Mouse (Mus musculus): ENCODE results near the gene Kxd1. TPM values are rescaled to one million over a fixed set of nuclear protein-coding genes. Genes with fewer than 3 reads are reported as not detected.

Gene Kxd1
- 48.0 and 50.0 TPM in 2 replicates for polyA plus RNA-seq (2014; fragmentation: Nextera tagmentation; extraction: Ambion mirVana)

- Histone ChIP-seq H3K4me1 (ENCODE audit: control insufficient read depth, insufficient read depth, low read length) (peaks cover 13% of the 10 kb centered on the region), H3K9me3 (ENCODE audit: control insufficient read depth, low read length) (no peaks in the 10 kb centered on the region), H3K36me3 (ENCODE audit: control insufficient read depth, insufficient read depth, low read length) (peaks cover 11% of the 10 kb centered on the region; the same call in 1 of the 2 replicates), H3K9ac (ENCODE audit: low read length) (peak within 1 kb of the TSS; percentile 96), H3K4me2 (peak within 1 kb of the TSS; percentile 88), H3K4me3 (ENCODE audit: low read depth, low read length) (peak within 1 kb of the TSS; percentile 87), H3K27ac (ENCODE audit: low read depth, low read length) (peak within 1 kb of the TSS; percentile 77), H3K27me3 (ENCODE audit: control insufficient read depth, insufficient read depth, low read length) (no peaks in the 10 kb centered on the region)
- WGBS = under 1% methylated on average over 61 of the region's 61 CpGs
- peak; percentile 96 for ATAC-seq (ENCODE audit: low FRiP score)
- DNase-seq (ENCODE audit: low spot score, missing footprints) = peak; percentile 100
Observed at GRCm38 (mm10) chr8:70527512-70528181, at the start of gene Kxd1, which contains the start of gene Fkbp8. Gene Kxd1 (minus strand): TSS chr8:70527956. Gene Fkbp8 (plus strand): TSS chr8:70527724.

GRCm38 (mm10) chr8:70577207-70577606 lies 49.5 kb upstream of the Kxd1 start:
- no peak overlapping the region for H3K9ac ChIP-seq (ENCODE audit: low read length)
- H3K4me1 ChIP-seq (ENCODE audit: control insufficient read depth, insufficient read depth, low read length) = no peaks in the 10 kb centered on the region
- H3K4me2 ChIP-seq = no peak overlapping the region
- H3K36me3 ChIP-seq (ENCODE audit: control insufficient read depth, insufficient read depth, low read length) = peaks cover 14% of the 10 kb centered on the region
- no peak overlapping the region for H3K27ac ChIP-seq (ENCODE audit: low read depth, low read length)
- ATAC-seq (ENCODE audit: low FRiP score) = no peak
- H3K9me3 ChIP-seq (ENCODE audit: control insufficient read depth, low read length) = no peaks in the 10 kb centered on the region
- no peak overlapping the region for H3K4me3 ChIP-seq (ENCODE audit: low read depth, low read length)
- H3K27me3 ChIP-seq (ENCODE audit: control insufficient read depth, insufficient read depth, low read length) = no peaks in the 10 kb centered on the region
- no peak for DNase-seq (ENCODE audit: low spot score, missing footprints)
- WGBS = 89% methylated on average over 3 of the region's 3 CpGs

GRCm38 (mm10) chr8:70574915-70575314 lies 47.2 kb upstream of the Kxd1 start:
- Histone ChIP-seq H3K4me3 (ENCODE audit: low read depth, low read length) (no peak overlapping the region), H3K4me1 (ENCODE audit: control insufficient read depth, insufficient read depth, low read length) (no peaks in the 10 kb centered on the region), H3K9ac (ENCODE audit: low read length) (no peak overlapping the region), H3K27me3 (ENCODE audit: control insufficient read depth, insufficient read depth, low read length) (no peaks in the 10 kb centered on the region), H3K36me3 (ENCODE audit: control insufficient read depth, insufficient read depth, low read length) (peaks cover 5% of the 10 kb centered on the region; the same call in 1 of the 2 replicates), H3K9me3 (ENCODE audit: control insufficient read depth, low read length) (no peaks in the 10 kb centered on the region), H3K27ac (ENCODE audit: low read depth, low read length) (no peak overlapping the region), H3K4me2 (no peak overlapping the region)
- no peak for ATAC-seq (ENCODE audit: low FRiP score)
- no peak for DNase-seq (ENCODE audit: low spot score, missing footprints)
- 85% methylated on average over 4 of the region's 4 CpGs for WGBS

- Histone ChIP-seq H3K27me3 (ENCODE audit: control insufficient read depth, insufficient read depth, low read length) (no peaks in the 10 kb centered on the region), H3K4me3 (ENCODE audit: low read depth, low read length) (no peak overlapping the region), H3K4me2 (no peak overlapping the region), H3K27ac (ENCODE audit: low read depth, low read length) (no peak overlapping the region), H3K9ac (ENCODE audit: low read length) (no peak overlapping the region), H3K36me3 (ENCODE audit: control insufficient read depth, insufficient read depth, low read length) (peaks cover 5% of the 10 kb centered on the region; the same call in 1 of the 2 replicates), H3K9me3 (ENCODE audit: control insufficient read depth, low read length) (no peaks in the 10 kb centered on the region), H3K4me1 (ENCODE audit: control insufficient read depth, insufficient read depth, low read length) (no peaks in the 10 kb centered on the region)
- no peak for DNase-seq (ENCODE audit: low spot score, missing footprints)
- no peak for ATAC-seq (ENCODE audit: low FRiP score)
Observed at GRCm38 (mm10) chr8:70574302-70574701, 46.5 kb upstream of the Kxd1 start.

- Histone ChIP-seq H3K4me1 (ENCODE audit: control insufficient read depth, insufficient read depth, low read length) (no peaks in the 10 kb centered on the region), H3K9ac (ENCODE audit: low read length) (no peak overlapping the region), H3K27ac (ENCODE audit: low read depth, low read length) (no peak overlapping the region), H3K4me3 (ENCODE audit: low read depth, low read length) (no peak overlapping the region), H3K36me3 (ENCODE audit: control insufficient read depth, insufficient read depth, low read length) (peaks cover 3% of the 10 kb centered on the region; the same call in 1 of the 2 replicates), H3K27me3 (ENCODE audit: control insufficient read depth, insufficient read depth, low read length) (no peaks in the 10 kb centered on the region), H3K9me3 (ENCODE audit: control insufficient read depth, low read length) (no peaks in the 10 kb centered on the region), H3K4me2 (no peak overlapping the region)
- DNase-seq (ENCODE audit: low spot score, missing footprints) (no peak), ATAC-seq (ENCODE audit: low FRiP score) (no peak)
- 84% methylated on average over 6 of the region's 6 CpGs for WGBS
Observed at GRCm38 (mm10) chr8:70570990-70571389, 43.2 kb upstream of the Kxd1 start.

GRCm38 (mm10) chr8:70570360-70570759 lies 42.6 kb upstream of the Kxd1 start:
- no peaks in the 10 kb centered on the region for H3K27me3 ChIP-seq (ENCODE audit: control insufficient read depth, insufficient read depth, low read length)
- H3K9me3 ChIP-seq (ENCODE audit: control insufficient read depth, low read length) = no peaks in the 10 kb centered on the region
- DNase-seq (ENCODE audit: low spot score, missing footprints) = peak; percentile 19
- no peak overlapping the region for H3K27ac ChIP-seq (ENCODE audit: low read depth, low read length)
- H3K9ac ChIP-seq (ENCODE audit: low read length) = no peak overlapping the region
- H3K36me3 ChIP-seq (ENCODE audit: control insufficient read depth, insufficient read depth, low read length) = peaks cover 3% of the 10 kb centered on the region; the same call in 1 of the 2 replicates
- H3K4me3 ChIP-seq (ENCODE audit: low read depth, low read length) = no peak overlapping the region
- H3K4me1 ChIP-seq (ENCODE audit: control insufficient read depth, insufficient read depth, low read length) = no peaks in the 10 kb centered on the region
- no peak for ATAC-seq (ENCODE audit: low FRiP score)
- no peak overlapping the region for H3K4me2 ChIP-seq

GRCm38 (mm10) chr8:70565561-70565960 lies 37.8 kb upstream of the Kxd1 start:
- H3K4me3 ChIP-seq (ENCODE audit: low read depth, low read length) = no peak overlapping the region
- 83% methylated on average over 3 of the region's 3 CpGs for WGBS
- no peaks in the 10 kb centered on the region for H3K27me3 ChIP-seq (ENCODE audit: control insufficient read depth, insufficient read depth, low read length)
- H3K36me3 ChIP-seq (ENCODE audit: control insufficient read depth, insufficient read depth, low read length) = no peaks in the 10 kb centered on the region
- DNase-seq (ENCODE audit: low spot score, missing footprints) (no peak), ATAC-seq (ENCODE audit: low FRiP score) (no peak)
- no peaks in the 10 kb centered on the region for H3K4me1 ChIP-seq (ENCODE audit: control insufficient read depth, insufficient read depth, low read length)
- no peak overlapping the region for H3K4me2 ChIP-seq
- H3K9me3 ChIP-seq (ENCODE audit: control insufficient read depth, low read length) = no peaks in the 10 kb centered on the region
- no peak overlapping the region for H3K27ac ChIP-seq (ENCODE audit: low read depth, low read length)
- no peak overlapping the region for H3K9ac ChIP-seq (ENCODE audit: low read length)

- ATAC-seq (ENCODE audit: low FRiP score) = no peak
- Histone ChIP-seq H3K4me1 (ENCODE audit: control insufficient read depth, insufficient read depth, low read length) (no peaks in the 10 kb centered on the region), H3K36me3 (ENCODE audit: control insufficient read depth, insufficient read depth, low read length) (no peaks in the 10 kb centered on the region), H3K4me3 (ENCODE audit: low read depth, low read length) (no peak overlapping the region), H3K4me2 (no peak overlapping the region), H3K9ac (ENCODE audit: low read length) (no peak overlapping the region), H3K27ac (ENCODE audit: low read depth, low read length) (no peak overlapping the region), H3K9me3 (ENCODE audit: control insufficient read depth, low read length) (no peaks in the 10 kb centered on the region), H3K27me3 (ENCODE audit: control insufficient read depth, insufficient read depth, low read length) (no peaks in the 10 kb centered on the region)
- WGBS = 80% methylated on average over 3 of the region's 3 CpGs
- DNase-seq (ENCODE audit: low spot score, missing footprints) = peak; percentile 70
Observed at GRCm38 (mm10) chr8:70564696-70565235, 37.0 kb upstream of the Kxd1 start.

GRCm38 (mm10) chr8:70563763-70564387 lies 36.1 kb upstream of the Kxd1 start:
- no peak overlapping the region for H3K4me3 ChIP-seq (ENCODE audit: low read depth, low read length)
- WGBS = 93% methylated on average over 6 of the region's 6 CpGs
- H3K9ac ChIP-seq (ENCODE audit: low read length) = no peak overlapping the region
- H3K27me3 ChIP-seq (ENCODE audit: control insufficient read depth, insufficient read depth, low read length) = no peaks in the 10 kb centered on the region
- H3K9me3 ChIP-seq (ENCODE audit: control insufficient read depth, low read length) = no peaks in the 10 kb centered on the region
- H3K4me1 ChIP-seq (ENCODE audit: control insufficient read depth, insufficient read depth, low read length) = no peaks in the 10 kb centered on the region
- no peak for DNase-seq (ENCODE audit: low spot score, missing footprints)
- no peaks in the 10 kb centered on the region for H3K36me3 ChIP-seq (ENCODE audit: control insufficient read depth, insufficient read depth, low read length)
- H3K27ac ChIP-seq (ENCODE audit: low read depth, low read length) = no peak overlapping the region
- H3K4me2 ChIP-seq = no peak overlapping the region
- no peak for ATAC-seq (ENCODE audit: low FRiP score)
